Mouse (Mus musculus) layer of hippocampus, adult 8-10 months (tissue): Measurements from ENCODE around the gene Ung. TPM values are rescaled to one million over a fixed set of nuclear protein-coding genes. Genes with fewer than 3 reads are reported as not detected.

ENCODE experiments used
- DNase-seq, 2 experiments: peaks; one replicate each; pipeline ENCODE4 v3.0.0; 2022; ENCODE audit warnings: low spot score in 2 of 2
- total RNA-seq, 4 experiments: library from RNA; stranded (reverse); gene quantifications; 2 replicates each; pipeline ENCODE4 v1.2.4; 2022

The Ung gene
- total RNA-seq, 4 experiments from 2014 or later = 1.7 to 2.3 (median 1.9) TPM

DNA sequence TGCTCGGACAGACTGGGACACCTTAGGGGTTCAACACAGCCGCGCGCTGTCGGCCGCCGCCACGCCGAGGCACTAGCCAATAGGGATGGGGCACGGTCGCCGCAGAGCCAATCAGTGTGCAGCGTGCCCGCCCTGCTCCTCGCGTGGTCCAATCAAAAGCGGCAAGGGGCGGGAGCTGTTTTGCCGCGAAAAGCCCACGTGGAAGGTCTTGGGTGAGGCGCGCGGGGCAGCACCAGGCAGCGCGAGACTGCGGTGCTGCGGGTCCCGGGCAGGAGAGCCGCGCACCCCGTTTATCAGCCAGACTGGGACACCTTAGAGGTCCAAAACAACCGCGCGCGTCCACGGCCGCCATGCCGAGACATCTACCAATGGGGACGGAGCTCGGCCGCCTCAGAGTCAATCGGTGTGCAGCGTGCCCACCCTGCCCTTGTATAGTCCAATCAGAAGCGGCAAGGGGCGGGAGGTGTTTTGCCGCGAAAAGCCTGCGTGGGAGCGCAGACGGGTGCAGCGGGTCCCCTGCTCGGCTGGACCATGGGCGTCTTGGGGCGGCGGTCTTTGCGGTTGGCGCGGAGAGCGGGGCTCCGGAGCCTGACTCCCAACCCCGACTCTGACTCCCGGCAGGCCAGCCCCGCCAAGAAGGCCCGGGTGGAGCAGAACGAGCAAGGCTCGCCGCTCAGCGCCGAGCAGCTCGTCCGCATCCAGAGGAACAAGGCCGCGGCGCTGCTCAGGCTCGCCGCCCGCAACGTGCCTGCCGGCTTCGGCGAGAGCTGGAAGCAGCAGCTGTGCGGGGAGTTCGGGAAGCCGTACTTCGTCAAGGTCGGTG is 723 bp downstream of the Ung start:
- DNase-seq = peak; percentile 85 to 93

DNA sequence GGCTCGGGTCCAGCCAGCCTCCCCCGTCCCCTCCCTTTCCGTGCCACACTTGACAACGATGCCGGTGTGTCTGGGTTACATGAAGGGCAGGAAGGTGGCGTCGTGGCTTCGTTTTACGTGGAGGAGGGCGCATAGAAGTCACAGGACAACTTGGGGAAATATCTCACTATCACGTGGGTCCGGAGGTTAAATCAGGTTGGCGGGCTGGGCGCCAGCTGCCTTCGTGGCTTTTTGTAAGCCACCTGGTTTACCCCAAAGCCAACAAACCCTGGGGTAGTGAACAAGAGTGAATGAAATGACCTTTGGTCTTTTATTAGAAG is 1.3 kb downstream of the Ung start:
- DNase-seq = no peak

DNA sequence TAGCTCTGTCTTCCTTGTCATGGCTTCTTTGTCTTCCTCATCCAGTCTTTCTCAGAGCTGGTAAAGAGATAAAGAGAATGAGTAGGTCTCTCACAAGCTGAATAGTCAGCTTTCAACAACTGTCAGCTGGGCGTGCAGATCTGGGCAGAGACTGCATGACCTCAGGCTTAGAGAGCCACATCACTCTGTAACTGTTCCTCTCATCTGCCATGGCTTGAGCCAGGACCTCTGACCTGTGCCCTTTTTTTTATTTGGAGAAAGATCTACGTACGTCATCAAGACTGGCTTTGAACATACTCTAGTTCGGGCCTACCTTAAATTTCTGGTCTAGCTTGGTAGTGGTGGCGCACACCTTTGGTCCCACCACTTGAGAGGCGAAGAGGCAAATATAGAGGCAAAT is 2.7 kb downstream of the Ung start:
- DNase-seq = no peak

DNA sequence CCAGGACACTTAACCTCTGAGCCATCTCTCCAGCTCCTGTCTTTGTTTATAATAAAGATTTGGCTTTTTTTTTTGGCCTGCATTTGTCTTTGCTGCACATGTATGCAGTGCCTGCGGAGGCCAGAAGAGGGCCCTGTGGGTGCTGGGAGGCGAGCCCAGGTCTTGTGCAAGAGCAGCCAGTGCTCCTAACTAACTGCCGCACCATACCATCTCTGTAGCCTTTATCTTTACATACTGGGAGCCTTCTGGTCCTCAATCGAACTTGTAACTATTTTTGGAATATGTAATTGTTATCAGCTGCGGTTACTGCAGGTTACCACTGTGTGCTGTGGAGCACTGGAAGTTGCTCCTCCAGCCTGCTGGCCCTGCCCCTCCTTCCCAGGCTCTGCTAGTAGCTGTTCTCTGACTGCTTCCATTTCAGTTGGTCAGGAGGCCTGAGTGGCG is 3.9 kb downstream of the Ung start:
- no peak for DNase-seq

DNA sequence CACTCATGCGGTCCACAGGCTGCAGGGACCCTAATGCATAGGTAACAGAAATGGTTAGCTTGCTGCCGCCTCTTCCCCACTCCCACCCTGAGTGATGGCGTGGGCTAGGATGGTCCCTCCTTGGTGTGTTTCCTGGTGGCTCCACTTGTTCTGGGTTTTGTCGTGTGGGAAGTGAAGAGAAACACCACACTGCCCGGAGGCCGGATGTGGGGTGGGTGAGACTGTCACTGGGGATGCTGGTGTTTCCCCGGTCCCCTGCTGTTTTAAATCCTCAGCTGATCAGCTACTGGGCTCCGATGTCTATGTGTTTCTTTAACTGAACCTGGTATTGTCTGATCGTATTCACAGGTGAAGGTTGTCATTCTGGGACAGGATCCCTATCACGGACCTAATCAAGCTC is 5.3 kb downstream of the Ung start:
- no peak for DNase-seq

DNA sequence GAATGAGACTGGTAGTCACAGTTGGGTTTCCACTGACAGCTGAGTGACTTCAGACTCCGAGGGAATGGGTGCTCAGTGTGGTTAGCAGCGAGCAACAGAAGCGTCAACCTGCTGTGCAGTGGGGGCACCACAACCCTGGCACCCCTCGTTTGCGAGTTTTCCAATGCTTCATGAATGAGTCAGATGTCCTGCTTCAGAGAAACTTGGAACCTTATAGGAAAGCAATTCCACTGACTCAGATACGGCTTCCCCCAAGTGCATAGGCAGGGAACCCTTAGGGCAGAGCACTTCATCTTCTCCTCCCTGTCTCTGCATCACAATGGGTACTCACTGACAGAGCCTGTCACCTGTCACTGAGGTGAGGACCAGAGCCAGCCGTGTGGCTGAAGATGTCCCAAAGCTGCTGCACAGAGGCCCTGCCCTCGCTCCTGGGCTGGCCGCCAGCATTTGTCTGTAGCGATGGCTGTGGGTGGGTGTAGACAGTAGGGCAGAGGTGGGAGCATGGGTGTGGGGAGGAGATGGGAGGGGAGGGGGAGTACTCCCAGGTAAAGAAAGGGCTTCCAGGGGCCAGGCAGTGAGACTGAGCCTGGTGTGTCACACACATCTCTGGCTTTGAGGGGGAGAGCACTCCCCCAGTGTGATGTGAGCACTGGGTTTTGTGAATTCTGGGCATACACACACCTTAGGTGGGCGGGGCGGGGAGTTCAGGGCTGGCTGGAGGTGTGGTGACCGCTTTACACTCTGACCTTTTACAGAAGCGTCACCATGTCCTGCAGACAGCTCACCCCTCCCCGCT is 7.5 kb downstream of the Ung start:
- no peak for DNase-seq

DNA sequence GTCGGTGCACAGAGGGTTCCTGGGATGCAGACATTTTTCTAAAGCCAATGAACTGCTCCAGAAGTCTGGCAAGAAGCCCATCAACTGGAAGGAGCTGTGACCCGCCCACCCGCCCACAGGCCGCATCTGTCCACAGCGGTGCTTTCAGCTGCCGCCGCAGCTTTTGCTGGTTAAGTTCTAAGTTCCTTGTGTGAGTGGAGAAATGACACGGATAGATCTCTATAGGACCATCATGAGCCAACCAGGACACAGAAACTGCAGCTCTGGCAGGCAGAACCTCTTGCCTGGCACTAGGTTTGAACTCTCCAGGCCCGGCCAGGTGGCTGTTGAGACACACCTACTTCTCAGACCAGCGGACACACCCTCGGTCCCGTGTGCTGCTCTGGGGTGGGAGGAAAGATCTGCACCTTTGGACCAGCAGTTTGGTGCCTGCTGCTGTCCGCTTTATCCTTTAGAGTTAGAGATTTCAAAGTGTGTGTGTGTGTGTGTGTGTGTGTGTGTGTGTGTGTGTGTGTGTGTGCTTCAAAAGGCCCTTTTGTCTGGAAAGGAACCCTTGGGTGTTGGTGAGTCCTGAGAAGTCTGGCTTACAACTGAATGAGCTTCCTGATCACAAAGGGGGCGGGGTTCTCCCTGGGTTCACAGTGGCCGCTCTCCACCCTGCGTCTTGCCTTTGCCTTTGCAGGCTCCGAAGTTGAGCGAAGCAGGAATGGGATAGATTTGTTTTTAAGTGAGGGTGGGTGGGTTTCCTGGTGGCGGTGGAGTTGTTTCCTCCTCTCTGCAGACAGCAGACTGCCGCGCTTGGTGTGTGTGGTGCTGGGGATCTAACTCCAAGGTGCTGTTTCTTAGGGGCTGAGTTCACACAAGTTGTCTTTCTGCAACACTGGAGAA is 8.3 kb downstream of the Ung start:
- DNase-seq = no peak

DNA sequence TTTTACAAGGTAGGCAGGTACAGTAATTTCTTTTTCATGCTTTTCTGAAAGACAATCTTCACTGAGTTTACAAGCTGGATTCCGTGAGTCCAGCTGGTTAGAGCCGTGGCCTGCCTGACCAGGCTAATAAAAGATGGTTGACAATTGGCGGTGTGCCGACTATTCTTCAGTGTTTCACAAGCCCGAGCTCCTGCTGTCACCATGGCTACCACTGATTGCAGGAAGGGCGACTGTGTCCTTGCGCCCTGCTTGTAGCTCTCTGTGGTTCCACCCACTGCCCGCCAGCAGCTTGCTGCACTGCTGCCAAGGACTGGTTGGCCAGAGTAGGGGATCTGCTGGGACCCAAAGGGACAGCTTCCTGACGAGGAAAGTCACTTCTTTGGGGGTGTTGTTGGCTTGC is 9.0 kb downstream of the Ung start:
- DNase-seq = peak; percentile 79 to 83

DNA sequence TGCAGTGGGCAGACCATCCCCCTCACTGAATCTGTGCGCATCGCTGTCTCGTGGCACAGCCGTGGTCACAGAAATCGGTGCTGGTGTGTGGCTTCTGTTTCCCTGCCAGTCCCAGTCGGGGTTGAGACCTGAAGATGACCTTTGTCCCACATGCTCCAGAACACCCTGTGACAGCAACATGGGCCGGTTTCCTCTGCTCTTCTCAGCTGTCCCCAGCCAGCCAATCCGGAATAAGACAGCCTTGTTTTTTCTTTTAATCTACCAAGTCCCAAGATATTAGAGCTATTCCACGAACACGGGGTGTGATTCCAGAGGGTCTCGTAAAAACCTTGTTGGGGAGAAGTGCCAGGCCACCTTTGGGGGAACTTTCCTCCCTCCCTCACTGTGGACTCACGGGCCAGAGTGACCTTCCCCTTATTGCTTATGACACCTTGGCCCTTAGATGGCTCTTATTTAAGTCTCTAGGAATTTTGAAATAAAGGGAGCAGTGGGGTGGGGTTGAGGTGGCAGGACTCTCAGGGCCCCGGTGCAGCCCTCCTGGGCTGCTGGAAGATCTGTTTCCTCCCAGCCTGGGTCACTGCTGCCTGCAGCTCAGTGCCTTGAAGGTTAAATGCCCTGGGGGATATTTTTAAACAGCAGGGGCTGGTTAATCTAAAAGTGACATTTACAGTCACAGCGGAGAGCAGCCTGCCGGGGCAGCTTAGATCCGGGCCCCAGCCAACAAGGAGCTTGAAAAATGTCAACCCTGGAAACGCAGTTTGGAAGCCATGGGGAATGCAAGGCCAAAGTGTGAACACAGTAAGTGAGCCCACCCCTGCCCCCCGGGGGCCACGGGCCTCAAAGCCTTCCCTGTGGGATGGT is 16.1 kb downstream of the Ung start, which contains the start of gene Acacb:
TSS of gene Acacb (plus strand) at position 508 of the 861 bp plus-strand sequence.
- no peak for DNase-seq

DNA sequence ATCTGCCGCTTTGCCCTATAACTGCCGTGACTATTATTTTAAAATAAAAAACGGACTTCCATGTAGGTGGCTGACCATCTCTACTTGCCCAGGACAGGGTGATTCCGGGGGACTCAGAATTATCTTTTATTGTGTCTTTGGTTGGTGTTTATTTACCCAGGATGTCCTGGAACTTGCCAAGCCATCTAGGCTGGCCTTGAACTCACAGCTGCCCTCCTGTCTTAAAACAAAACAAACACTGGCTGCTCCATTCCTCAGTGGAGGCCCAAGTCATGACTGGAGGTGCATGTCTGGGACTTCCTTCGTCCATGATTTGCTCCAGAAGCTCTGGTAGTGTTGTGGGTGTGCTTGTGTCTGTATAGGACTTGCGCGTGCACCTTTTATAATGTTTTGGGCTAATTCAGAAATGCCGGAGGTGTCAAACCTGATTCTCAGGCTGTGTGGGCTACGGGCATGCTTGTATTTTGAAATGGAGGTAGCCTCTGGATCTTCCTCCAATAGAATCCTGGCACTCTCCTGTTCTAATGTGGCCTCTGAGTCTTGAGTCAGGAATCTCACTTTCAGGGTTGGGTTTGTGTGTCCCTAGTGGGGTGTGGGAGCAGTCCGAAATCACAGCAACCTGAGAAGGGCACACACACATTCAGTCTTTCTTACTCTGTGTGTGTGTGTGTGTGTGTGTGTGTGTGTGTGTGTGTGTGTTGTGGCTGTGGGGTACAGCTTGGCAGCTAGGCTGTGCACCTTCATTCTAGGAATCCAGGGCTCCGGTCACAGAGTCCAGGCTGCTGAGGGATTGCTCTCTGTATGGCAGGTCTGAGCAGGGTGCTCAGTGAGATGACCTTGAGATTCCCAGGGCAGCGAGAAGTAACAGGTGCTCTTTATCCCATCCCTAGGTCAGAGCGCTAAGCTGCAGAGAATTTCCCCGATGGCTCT is 17.1 kb downstream of the Ung start:
- no peak for DNase-seq

DNA sequence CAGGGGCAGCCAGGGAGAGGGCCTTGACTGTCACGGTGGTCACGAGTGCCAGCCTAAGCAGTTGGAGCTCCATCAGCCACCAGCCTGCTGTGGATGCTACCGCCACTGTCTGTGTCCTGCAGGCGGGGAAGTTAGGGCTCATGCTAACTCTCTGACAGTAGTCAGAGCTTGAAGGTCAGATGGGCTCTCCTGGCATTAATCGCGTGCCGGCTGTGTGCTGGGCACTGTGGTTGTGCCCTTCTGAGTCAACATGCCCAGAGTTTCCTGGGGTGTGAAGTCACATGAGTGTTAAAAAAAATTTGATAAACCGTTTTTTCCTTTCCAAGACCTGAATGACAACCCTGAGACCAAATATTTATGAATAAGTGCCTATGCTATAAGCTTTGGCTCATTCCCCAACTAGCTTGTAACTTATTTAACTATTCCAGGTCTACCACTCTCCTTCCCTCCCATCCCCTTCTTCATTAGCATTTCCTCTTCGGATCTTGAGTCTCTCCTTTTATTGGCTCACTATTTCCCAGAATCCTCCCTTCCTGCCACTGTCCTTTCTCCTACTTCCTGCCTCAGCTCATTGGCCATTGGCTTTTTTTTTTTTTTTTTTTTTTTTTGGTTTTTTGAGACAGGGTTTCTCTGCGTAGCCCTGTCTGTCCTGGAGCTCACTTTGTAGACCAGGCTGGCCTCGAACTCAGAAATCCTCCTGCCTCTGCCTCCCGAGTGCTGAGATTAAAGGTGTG is 22.3 kb downstream of the Ung start:
- DNase-seq = no peak

DNA sequence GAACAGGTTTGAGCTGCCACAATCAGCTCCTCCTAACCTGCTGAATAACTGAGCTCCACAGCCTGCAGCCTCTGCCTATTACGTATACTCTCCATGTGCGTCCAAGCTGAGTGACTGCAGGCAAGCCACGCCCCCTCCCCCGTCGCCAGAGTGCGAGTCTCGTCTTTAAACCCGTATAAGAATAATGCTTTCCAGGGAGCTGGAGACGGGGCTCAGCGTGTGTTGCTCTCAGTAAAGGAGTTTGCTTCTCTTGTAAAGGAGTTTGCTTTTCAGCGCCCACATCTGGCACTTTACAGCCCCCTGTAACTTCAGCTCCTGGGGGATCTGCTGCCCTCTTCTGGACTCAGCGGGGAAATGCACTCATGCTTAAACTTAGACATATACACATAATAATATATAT is 23.3 kb downstream of the Ung start:
- DNase-seq = no peak

DNA sequence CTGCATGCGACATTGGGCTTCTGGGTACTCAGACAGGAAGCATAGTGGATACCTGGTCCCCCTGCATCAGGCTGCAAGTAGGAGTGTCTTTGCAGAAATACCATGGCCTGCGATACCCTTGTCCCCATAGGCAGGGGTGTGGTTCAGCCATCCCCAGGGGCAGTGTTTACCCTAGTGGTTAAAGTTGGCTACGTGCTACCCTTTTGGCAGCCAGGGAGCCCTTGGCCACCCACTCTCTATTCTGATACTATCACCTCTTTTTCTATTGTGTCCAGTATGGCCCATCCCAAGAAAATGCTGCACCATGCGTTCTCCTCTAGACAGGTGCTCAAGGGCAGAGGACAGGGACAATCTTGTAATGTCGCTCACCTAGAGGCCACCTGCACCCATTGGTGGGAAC is 24.6 kb downstream of the Ung start:
- no peak for DNase-seq

DNA sequence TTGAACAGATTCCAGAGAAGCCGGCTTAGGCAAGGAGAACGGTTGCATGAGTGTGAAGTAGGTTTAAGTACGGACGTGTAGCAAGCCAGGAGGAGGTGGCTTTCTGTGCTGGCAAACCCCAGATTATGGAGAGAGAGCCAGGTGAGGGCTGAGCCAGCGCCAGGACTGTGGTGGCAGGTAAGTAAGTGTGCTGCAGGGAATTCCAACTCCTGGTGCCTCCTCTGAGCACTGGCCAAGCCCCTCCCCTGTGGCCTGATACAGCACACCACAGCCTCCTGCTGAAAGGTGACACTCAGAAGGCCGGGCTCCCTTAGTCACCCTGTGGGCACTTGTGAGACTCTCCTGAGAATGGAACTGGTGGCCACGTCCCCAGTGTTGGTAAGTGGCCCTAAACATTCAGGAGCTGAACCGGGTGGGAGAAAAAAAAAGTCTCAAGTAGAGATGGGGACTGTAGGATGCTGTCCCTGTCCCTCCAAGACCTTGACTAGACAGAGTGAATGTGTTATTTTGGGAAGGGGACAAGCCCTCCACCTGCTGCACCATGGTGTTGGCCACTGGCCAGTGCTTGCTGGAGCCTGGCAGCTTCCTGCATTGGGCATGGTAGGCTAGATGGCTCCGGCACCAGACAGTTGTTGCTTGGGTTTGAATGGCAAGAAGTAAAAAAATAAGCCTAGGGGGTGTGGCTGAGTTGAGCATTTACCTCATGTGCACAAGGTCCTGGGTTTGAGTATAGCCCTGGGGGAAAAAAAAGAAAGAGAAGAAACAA is 25.2 kb downstream of the Ung start:
- no peak for DNase-seq

DNA sequence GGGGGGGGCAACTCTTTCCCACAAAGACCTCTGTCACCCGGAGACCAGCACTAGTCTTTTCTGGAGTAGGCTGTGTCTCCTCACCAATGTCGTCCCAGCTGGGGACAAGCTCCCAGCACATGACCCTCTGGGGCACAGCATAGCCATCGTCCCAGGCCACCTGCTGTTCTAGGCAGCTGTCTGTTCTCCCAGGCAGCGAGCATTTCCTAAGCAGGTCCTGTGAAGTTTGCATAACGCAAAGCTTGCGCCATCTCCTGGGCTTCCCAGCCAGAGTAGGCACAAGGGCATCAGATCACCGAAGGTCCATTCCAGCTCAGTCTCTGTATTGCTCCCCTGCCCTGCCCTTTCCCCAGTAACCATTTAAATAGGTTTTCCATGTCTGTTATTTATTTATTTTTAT is 27.1 kb downstream of the Ung start:
- no peak for DNase-seq

DNA sequence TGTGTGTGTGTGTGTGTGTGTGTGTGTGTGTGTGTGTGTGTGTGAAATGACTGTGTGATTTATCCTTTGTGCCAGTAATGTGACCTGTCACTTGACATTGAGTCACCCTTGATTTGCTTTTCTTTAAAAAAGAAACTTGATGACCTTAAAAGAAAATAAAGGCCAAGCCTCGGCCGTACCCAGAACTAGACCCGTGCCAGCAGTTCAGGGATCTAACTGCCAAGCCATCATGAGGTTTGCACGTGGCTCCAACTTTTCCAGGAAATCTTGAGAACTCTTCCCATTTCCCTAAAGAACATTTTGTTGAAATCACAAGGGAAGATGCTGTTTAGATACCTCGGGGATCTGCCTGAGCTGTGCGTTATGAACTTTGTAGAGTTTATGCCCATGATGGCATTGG is 31.2 kb downstream of the Ung start:
- no peak for DNase-seq

DNA sequence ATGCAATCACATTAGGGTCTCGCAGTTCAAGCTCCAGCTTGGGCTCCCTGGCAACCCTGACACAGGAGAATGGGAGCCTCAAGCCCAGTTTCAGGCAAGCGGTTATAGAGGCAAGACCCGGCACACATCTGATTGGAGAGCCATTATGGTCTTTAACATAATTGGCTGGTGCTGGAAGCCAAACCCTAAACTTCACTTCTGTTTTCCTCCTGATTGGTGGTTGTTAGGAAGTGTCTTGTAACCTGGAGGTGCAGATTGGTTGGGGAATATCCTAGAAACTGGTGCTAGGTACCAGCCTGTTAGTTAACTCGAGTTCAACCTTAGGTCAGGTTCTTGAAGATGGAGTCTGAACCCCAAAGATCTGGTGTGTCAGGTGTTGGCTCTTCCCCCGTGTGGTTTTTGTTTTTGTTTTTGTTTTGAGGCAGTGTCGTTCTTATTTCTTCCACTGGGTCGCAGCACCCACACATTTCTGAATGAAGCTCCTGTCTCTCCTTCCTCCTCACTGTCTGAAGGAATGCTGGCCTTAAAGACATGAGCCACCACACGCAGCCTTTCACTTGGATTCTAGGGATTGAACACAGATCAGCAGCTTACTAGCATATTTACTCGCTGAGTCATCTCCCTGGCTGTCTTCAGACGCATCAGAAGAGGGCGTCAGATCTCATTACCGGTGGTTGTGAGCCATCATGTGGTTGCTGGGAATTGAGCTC is 32.1 kb downstream of the Ung start:
- DNase-seq = no peak
